Mouse (Mus musculus) stomach, embryonic 15.5 days (tissue): Measurements from ENCODE around the gene Mlx. TPM values are rescaled to one million over a fixed set of nuclear protein-coding genes. Genes with fewer than 3 reads are reported as not detected.

Experiments used
- ATAC-seq: fragments of 200-750 bp; cut with Nextera tagmentation; 2 replicates; pipeline ENCODE4 v1.8.0; 2017; ENCODE audit warnings: low read depth, moderate number of reproducible peaks, moderate TSS enrichment; ENCODE audit not compliant: insufficient read depth, low FRiP score
- H3K27ac ChIP-seq: fragments of 300-500 bp; sonication (generic); 2 replicates; pipeline ENCODE4 v1.5.1; 2015; ENCODE audit warnings: mild to moderate bottlenecking, inconsistent platforms
- H3K27me3 ChIP-seq: fragments of 300-500 bp; sonication (generic); replicated peaks from 2 replicates; pipeline ENCODE4 v1.6.1; 2015; ENCODE audit warnings: inconsistent platforms
- H3K36me3 ChIP-seq: fragments of 300-500 bp; sonication (generic); 2 replicates; pipeline ENCODE4 v1.6.1; 2015; ENCODE audit warnings: inconsistent platforms
- H3K4me1 ChIP-seq: fragments of 300-500 bp; sonication (generic); 2 replicates; pipeline ENCODE4 v1.6.1; 2015; ENCODE audit warnings: inconsistent platforms
- H3K4me2 ChIP-seq: fragments of 300-500 bp; sonication (generic); 2 replicates; pipeline ENCODE4 v1.6.1; 2015; ENCODE audit warnings: mild to moderate bottlenecking, inconsistent platforms
- H3K4me3 ChIP-seq: fragments of 300-500 bp; sonication (generic); replicated peaks from 2 replicates; pipeline ENCODE4 v1.5.1; 2015; ENCODE audit warnings: inconsistent platforms
- H3K9ac ChIP-seq: fragments of 300-500 bp; sonication (generic); 2 replicates; pipeline ENCODE4 v1.6.1; 2015; ENCODE audit warnings: inconsistent platforms
- H3K9me3 ChIP-seq: fragments of 300-500 bp; sonication (generic); 2 replicates; pipeline ENCODE4 v1.6.1; 2016; ENCODE audit warnings: inconsistent platforms
- WGBS: fragments of 180-500 bp; shearing (Covaris S2); methylation state at CpG from one replicate; pipeline ENCODE4 v1.1.7; 2015; 5-methylcytosine and 5-hydroxymethylcytosine counted together
- polyA plus RNA-seq: library from polyadenylated mRNA; unstranded; fragments of >200 nt; fragmentation: Nextera tagmentation; extraction: Ambion mirVana; gene quantifications from 2 replicates; pipeline ENCODE4 v1.2.1, GENCODE M21; 2015

Mlx gene
- polyA plus RNA-seq, 1 experiment from 2014 or later: 54.5 TPM

DNA sequence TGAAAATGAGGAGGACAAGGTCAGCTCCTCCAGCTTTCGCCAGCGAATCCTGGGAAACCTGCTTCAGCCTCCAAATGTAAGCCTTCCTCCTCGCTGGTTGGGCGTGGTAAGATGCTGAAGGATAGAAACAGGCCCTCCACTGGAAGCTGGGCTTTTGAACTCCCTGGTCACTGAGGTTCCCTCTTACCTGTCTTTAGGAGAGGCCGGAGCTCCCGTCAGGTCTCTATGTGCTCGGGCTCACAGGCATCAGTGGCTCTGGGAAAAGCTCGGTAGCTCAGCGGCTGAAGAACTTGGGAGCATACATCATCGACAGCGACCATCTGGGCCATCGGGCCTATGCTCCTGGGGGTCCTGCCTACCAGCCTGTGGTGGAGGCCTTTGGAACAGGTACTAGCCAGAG, 2.3 kb upstream of the Mlx start:
- Histone ChIP-seq H3K36me3 (peaks cover 4% of the 10 kb centered on the region), H3K27ac (no peak overlapping the region), H3K4me1 (peaks cover 45% of the 10 kb centered on the region), H3K9ac (no peak overlapping the region), H3K4me3 (no peak overlapping the region), H3K27me3 (peaks cover 12% of the 10 kb centered on the region), H3K9me3 (no peaks in the 10 kb centered on the region), H3K4me2 (no peak overlapping the region)
- 90% methylated on average over 12 of the region's 12 CpGs for WGBS
- ATAC-seq: no peak

DNA sequence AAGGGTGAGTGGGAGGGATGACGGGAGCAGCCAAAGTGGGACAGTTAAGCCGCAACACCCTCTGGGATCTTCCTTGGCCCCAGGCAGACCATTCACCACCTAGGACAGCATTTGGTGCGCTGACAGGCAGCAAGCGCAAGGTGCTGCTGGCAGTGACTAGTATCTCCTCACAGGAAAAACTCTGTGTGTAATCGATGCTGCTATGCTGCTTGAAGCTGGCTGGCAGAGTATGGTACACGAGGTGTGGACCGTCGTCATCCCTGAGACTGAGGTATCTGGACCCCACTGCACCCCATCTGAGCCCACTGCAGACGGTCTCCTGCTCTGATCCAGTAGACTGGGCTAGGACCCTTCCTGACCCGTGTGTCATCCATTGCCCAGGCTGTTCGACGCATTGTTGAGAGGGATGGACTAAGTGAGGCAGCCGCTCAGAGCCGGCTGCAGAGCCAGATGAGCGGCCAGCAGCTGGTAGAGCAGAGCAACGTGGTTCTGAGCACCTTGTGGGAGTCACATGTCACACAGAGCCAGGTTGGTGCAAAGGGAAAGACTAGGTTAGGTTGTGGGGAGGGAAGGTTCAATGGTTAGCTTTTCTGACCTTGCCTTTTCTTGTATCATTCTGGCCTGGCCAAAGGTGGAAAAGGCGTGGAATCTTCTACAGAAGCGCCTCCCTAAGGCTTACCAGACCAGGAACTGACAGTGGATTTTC, 1.3 kb upstream of the Mlx start:
- 90% methylated on average over 18 of the region's 18 CpGs for WGBS
- Histone ChIP-seq H3K4me3 (no peak overlapping the region), H3K4me2 (no peak overlapping the region)

DNA sequence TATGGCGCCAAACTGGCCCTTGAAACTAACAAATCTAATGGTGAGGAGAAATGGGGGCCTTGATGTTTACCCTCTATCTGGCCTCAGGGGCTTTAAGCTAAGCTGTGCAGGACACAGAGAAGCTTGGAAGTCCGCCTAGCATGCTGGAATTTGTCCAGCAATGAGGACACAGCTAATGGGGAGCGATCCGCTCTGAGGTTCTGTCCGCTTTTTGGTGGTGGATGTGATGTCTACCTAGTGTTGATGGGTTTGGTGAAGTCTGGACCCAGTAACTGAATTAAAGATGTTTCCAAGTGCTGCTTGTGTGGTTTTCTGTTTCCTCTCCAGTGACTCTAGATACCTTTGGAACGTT, 778 bp upstream of the Mlx start:
- 78% methylated on average over 6 of the region's 6 CpGs for WGBS
- Histone ChIP-seq H3K4me3 (peak overlapping the region; percentile 77), H3K9ac (peak overlapping the region; percentile 12; the same call in 1 of the 2 replicates), H3K9me3 (no peaks in the 10 kb centered on the region), H3K27ac (peak overlapping the region; percentile 87), H3K4me1 (peaks cover 43% of the 10 kb centered on the region), H3K27me3 (0 out of 2 replicates have a peak, but pooled peaks cover 3% of the 10 kb centered on the region), H3K4me2 (peak overlapping the region; percentile 93), H3K36me3 (peaks cover 9% of the 10 kb centered on the region)
- no peak for ATAC-seq

More for the DNA sequence above, 1.3 kb upstream of the Mlx start:
- Histone ChIP-seq H3K27me3 (peaks cover 4% of the 10 kb centered on the region; the same call in 1 of the 2 replicates), H3K36me3 (peaks cover 4% of the 10 kb centered on the region), H3K4me1 (peaks cover 44% of the 10 kb centered on the region), H3K9me3 (no peaks in the 10 kb centered on the region), H3K27ac (peak overlapping the region; percentile 87), H3K9ac (no peak overlapping the region; the same call in 1 of the 2 replicates)
- no peak for ATAC-seq

DNA sequence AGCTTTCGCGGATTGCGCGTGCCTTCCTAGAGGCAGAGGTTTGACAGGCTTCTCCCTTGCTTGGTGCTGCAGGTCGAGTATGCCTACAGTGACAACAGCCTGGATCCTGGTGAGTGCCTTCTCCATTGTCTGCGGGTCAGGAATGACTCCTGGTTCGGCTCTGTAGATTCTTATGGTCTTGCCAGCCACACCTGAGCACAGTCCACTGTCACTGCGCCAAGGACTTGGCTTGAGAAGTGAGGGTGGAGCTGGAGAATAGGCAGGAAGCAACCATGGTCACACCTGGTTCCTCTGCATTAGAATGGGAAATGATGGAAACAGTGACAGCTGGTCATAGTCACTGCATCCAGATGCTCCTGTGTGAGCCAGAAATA, 592 bp downstream of the Mlx start:
- Histone ChIP-seq H3K4me2 (peak overlapping the region; percentile 93), H3K27ac (peak overlapping the region; percentile 87), H3K4me1 (peaks cover 36% of the 10 kb centered on the region), H3K27me3 (no peaks in the 10 kb centered on the region), H3K36me3 (peaks cover 23% of the 10 kb centered on the region), H3K9me3 (no peaks in the 10 kb centered on the region), H3K4me3 (peak overlapping the region; percentile 77), H3K9ac (peak overlapping the region; percentile 73)
- WGBS: 9% methylated on average over 8 of the region's 8 CpGs
- no peak for ATAC-seq

DNA sequence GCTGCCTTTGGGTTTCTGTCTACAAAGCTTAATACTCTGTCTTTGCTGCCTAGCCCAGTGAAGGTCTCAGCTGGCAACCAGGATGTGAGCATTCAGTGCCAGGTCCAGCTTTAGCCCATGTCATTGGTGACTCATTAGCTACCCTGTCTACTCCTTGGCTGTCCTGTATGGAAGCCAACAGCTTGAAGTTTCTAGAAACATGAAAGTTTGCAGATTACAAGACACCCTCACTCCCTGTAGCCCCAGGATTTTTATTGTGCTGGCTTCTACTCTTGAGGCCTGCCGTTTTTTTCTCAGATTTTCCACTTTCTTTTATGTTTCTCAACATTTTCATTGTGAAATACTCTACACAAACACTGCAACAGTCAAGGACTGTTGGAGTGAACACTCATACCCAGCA, 2.9 kb downstream of the Mlx start:
- Histone ChIP-seq H3K4me3 (no peak overlapping the region), H3K9ac (no peak overlapping the region), H3K36me3 (peaks cover 32% of the 10 kb centered on the region), H3K4me2 (no peak overlapping the region), H3K27ac (no peak overlapping the region), H3K9me3 (no peaks in the 10 kb centered on the region), H3K27me3 (no peaks in the 10 kb centered on the region), H3K4me1 (peaks cover 34% of the 10 kb centered on the region)
- no peak for ATAC-seq
- WGBS: 83% methylated on average over 1 of the region's 1 CpGs

DNA sequence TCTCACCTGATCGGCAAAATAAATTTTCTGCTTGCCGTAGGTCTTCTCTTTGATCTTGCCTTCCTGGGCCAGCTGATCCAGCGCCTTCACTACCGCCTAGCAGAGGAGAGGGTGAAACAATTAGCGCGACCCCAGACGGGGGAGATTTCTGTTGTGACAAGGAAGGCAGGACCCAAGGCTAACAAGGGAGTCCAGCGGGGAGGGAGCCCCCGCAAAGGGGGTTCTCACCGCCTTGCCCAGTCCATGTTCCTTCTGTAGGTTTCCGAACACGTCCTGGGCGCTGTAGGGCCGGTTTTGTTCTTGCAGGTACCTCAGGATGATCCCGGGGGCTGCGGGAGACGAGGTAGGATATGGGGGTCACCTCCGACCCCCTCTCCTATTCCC, 7.8 kb downstream of the Mlx start:
- Histone ChIP-seq H3K27me3 (no peaks in the 10 kb centered on the region), H3K27ac (peak overlapping the region; percentile 57; the same call in 1 of the 2 replicates), H3K4me2 (peak overlapping the region; percentile 96), H3K9ac (peak overlapping the region; percentile 50; the same call in 1 of the 2 replicates), H3K4me3 (peak overlapping the region; percentile 83), H3K4me1 (peaks cover 8% of the 10 kb centered on the region), H3K9me3 (no peaks in the 10 kb centered on the region), H3K36me3 (peaks cover 58% of the 10 kb centered on the region)
- ATAC-seq: no peak
- under 1% methylated on average over 18 of the region's 18 CpGs for WGBS

DNA sequence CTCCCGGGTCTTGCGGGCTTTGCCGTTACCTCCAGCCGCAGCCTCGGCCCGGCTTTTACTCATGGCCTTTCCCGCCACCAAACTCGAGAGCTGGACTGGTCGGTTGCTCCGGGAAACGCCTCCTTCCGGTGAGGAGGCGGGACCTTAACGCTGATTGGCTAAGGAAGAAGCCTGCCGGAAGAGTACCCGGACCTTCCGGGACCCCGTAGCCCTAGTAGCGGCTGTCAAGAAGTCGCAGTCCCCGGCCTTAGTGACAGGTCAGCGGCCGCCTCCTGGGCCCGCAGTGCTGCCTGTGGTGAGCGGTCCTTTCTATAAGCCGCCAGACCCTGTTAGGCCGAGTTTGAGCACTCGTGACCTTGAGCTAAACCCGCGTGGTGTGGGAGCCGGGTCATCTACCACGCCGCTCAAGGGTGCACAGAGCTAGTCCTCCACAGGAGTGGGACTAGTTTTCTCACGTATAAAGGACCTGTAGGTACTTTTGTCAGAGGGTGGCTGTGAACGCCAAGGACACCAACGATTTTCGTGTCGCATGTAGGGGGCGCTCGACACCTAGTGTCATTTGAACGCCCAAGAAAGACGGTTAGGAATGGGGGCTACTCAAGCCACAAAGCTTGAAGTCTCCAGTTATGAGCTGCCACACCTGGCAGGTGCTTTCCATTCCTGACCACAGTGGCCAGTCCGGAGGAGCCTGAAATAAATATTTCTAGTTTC, 8.4 kb downstream of the Mlx start, which contains the start of gene Psmc3ip:
Psmc3ip (minus strand) TSS at position 123 of the 711 bp plus-strand sequence.
- ATAC-seq: peak; percentile 96
- WGBS: under 1% methylated on average over 43 of the region's 43 CpGs
- peaks cover 58% of the 10 kb centered on the region for H3K36me3 ChIP-seq

DNA sequence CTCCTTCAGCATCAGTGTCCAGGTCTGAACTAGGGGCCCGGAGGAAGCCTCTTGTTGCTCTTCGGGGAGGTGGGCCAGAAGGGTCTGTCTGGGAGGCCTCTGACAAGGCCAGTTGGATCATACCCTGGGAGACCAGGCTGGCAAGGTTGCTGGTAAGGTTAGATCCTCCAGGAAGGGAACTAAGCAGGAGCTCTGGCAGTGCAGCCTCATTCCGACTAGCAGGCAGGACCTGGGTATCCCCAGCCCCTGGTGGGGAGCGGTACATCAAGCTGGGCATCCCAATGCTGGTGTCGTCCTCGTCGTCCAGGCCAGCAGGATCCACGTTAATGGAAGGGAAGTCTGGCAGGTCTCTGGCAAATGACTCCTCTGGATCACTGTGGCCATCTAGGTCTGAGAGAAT, 11.2 kb downstream of the Mlx start:
- H3K4me3 ChIP-seq: no peak overlapping the region
- H3K9me3 ChIP-seq: no peaks in the 10 kb centered on the region
- peaks cover 56% of the 10 kb centered on the region for H3K36me3 ChIP-seq
- no peak for ATAC-seq
- H3K27me3 ChIP-seq: no peaks in the 10 kb centered on the region
- 81% methylated on average over 8 of the region's 8 CpGs for WGBS
- no peak overlapping the region for H3K27ac ChIP-seq
- peaks cover 8% of the 10 kb centered on the region for H3K4me1 ChIP-seq
- no peak overlapping the region for H3K4me2 ChIP-seq
- no peak overlapping the region for H3K9ac ChIP-seq

More for the DNA sequence above, 8.4 kb downstream of the Mlx start, which contains the start of gene Psmc3ip:
- Histone ChIP-seq H3K9ac (peak within 1 kb of the TSS; percentile 55), H3K4me2 (peak within 1 kb of the TSS; percentile 96), H3K4me1 (peaks cover 8% of the 10 kb centered on the region), H3K9me3 (no peaks in the 10 kb centered on the region), H3K27me3 (no peaks in the 10 kb centered on the region), H3K27ac (peak within 1 kb of the TSS; percentile 94), H3K4me3 (peak within 1 kb of the TSS; percentile 83)

DNA sequence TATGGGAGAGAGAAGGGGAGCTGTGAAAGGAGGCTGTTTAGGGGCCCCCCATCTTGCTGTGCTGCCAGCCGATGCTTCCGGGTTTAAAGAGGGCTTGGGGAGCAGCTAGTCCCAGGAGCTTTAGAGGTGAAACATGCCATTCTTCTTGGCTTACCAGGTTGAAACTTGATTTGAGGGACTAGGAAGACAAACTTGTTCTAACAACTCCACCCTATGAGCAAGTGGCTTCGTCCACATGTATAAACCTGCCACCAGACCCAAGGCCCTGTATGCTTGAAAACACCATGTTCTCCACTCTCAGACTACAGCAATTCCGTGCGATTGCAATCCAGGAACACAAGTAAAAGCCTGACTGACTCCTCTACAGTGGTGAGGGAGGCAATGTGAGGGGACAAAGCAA, 15.9 kb downstream of the Mlx start:
- H3K27ac ChIP-seq: peak overlapping the region; percentile 73
- H3K9me3 ChIP-seq: no peaks in the 10 kb centered on the region
- H3K4me1 ChIP-seq: no peaks in the 10 kb centered on the region; the same call in 1 of the 2 replicates
- no peak for ATAC-seq
- no peak overlapping the region for H3K4me3 ChIP-seq
- H3K4me2 ChIP-seq: no peak overlapping the region
- H3K27me3 ChIP-seq: no peaks in the 10 kb centered on the region
- WGBS: 81% methylated on average over 5 of the region's 5 CpGs
- peaks cover 40% of the 10 kb centered on the region for H3K36me3 ChIP-seq
- no peak overlapping the region for H3K9ac ChIP-seq

DNA sequence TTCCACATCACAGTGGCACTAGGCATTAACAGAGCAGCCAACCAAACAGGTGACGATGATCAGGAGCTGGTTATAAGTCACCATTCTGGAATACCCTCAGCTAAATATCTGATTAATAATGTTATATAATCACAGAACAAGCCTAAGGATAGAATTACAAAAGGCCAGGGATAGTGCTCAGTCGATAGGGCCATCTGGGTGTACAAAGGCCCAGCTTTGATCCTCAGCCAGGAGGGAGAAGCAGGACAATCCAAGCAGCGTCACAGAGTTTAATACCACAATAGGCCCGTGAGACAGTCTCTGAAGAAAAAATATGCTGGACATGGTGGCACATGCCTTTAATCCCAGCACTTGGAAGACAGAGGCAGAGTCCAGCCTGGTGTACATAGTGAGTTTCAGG, 22.3 kb downstream of the Mlx start:
- Histone ChIP-seq H3K9ac (no peak overlapping the region), H3K36me3 (peaks cover 3% of the 10 kb centered on the region; the same call in 1 of the 2 replicates), H3K4me3 (no peak overlapping the region), H3K27me3 (no peaks in the 10 kb centered on the region), H3K27ac (no peak overlapping the region), H3K9me3 (no peaks in the 10 kb centered on the region), H3K4me2 (no peak overlapping the region), H3K4me1 (no peaks in the 10 kb centered on the region)
- 82% methylated on average over 4 of the region's 4 CpGs for WGBS
- no peak for ATAC-seq

DNA sequence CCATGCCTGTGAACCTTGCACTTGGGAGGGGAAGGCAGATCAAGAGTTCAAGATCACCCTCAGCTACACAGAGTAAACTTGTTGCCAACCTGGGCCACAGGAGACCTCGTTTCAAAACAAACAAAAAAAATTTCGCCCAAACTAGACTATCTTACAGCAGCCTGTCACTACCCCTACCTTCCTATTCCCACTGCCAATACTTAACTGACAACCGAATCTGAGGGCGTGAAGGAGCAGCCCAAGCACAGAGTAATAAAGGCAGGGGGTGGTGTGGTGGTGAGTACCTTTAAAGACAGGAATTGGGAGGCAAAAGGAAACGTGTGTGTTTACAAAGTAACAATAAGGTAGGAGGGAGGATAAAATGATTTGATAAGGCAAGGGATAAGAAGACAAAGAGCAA, 23.6 kb downstream of the Mlx start:
- WGBS: 50% methylated on average over 5 of the region's 5 CpGs
- 0 out of 2 replicates have a peak, but pooled peaks cover 3% of the 10 kb centered on the region for H3K36me3 ChIP-seq
- no peaks in the 10 kb centered on the region for H3K4me1 ChIP-seq
- no peak for ATAC-seq
- no peak overlapping the region for H3K4me3 ChIP-seq
- H3K9ac ChIP-seq: no peak overlapping the region
- H3K9me3 ChIP-seq: no peaks in the 10 kb centered on the region
- no peaks in the 10 kb centered on the region for H3K27me3 ChIP-seq
- no peak overlapping the region for H3K4me2 ChIP-seq
- no peak overlapping the region for H3K27ac ChIP-seq

DNA sequence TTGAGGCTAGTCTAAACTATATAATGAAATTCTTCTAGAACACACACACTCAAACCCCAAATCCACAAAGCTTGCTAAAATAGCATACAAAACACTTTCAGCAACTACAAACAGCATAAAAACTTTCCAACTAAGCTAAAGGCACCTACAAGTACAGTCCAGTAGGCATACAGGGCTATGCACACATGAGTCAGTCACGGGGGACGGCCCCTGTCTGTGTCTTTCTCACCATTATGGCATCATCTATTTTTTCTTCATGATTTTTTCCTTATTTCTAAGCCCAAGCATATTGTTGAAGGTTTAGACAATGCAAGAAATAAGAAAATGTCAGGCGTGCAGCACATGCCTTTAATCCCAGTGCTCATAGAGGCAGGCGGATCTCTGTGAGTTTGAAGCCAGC, 24.1 kb downstream of the Mlx start:
- Histone ChIP-seq H3K4me3 (no peak overlapping the region), H3K9ac (no peak overlapping the region), H3K4me2 (no peak overlapping the region), H3K4me1 (no peaks in the 10 kb centered on the region), H3K36me3 (0 out of 2 replicates have a peak, but pooled peaks cover 3% of the 10 kb centered on the region), H3K9me3 (no peaks in the 10 kb centered on the region), H3K27ac (no peak overlapping the region), H3K27me3 (no peaks in the 10 kb centered on the region)
- 77% methylated on average over 4 of the region's 4 CpGs for WGBS
- ATAC-seq: no peak
